In genomic region chr19:36538528-36538927, GRCm38 (mm10) we compare ENCODE assay signal across 8 mouse cellular contexts. TPM values are rescaled to one million over a fixed set of nuclear protein-coding genes. Genes with fewer than 3 reads are reported as not detected.
DNase-seq lines count a peak whose midpoint lies in the region; ATAC-seq and TF ChIP-seq lines count a peak whose summit lies in the region.

No protein-coding gene starts in this region.

- no peak for TF ChIP-seq EP300 in liver, embryonic 14.5 days (IDR thresholded peaks at IDR 0.05; ENCODE audit: low read depth)

- H3K27ac ChIP-seq in spleen, adult 2 months (ENCODE audit: insufficient read depth, low read length) = no peak overlapping the region
- no peak overlapping the region for H3K27ac ChIP-seq in liver, embryonic 14.5 days

- H3K4me1 ChIP-seq in spleen, adult 2 months (ENCODE audit: control insufficient read depth, insufficient read depth, insufficient read length) = no peaks in the 10 kb centered on the region; the same call in 1 of the 2 replicates
- peaks cover 0 to 15% of the 10 kb centered on the region in 2 experiments; a peak in 2 of 4 replicates for H3K4me1 ChIP-seq in liver, embryonic 14.5 days (replicated peaks; ENCODE audit: control insufficient read depth in 2 of 2, insufficient read depth in 2 of 2, low read length in 1 of 2)

- H3K36me3 ChIP-seq in spleen, adult 2 months (ENCODE audit: control insufficient read depth, insufficient read depth, low read length) = no peaks in the 10 kb centered on the region
- H3K36me3 ChIP-seq in liver, embryonic 14.5 days (replicated peaks; ENCODE audit: control insufficient read depth, insufficient read depth, low read depth) = no peaks in the 10 kb centered on the region

- WGBS in spleen, adult 2 months = 4% methylated on average over 4 of the region's 4 CpGs
- 5% methylated on average over 4 of the region's 4 CpGs for whole genome bisulfite sequencing in liver, embryonic 14.5 days (ENCODE audit: insufficient replicate concordance)

- no peaks in the 10 kb centered on the region for H3K9me3 ChIP-seq in liver, embryonic 14.5 days (ENCODE audit: control insufficient read depth, low read length)

- ATAC-seq in liver, embryonic 14.5 days (ENCODE audit: insufficient read depth) = no peak

- peak; percentile 25 for DNase-seq in adrenal gland, adult 2 months
- no peak for DNase-seq in adrenal gland, adult 8-10 months
- peak in 1 of 2 experiments; percentile 9 for DNase-seq in spleen, adult 2 months (ENCODE audit: low read depth in 1 of 2, low spot score in 2 of 2)
- DNase-seq in spleen, postnatal 4 days (ENCODE audit: low spot score in 2 of 2) = no peak
- DNase-seq in embryo, embryonic 11 days = peak; percentile 80
- peak; percentile 9 to 50 for DNase-seq in kidney, adult 8-10 months
- no peak for DNase-seq in liver, embryonic 14.5 days (ENCODE audit: low read depth in 3 of 3, low spot score in 3 of 3)
- peak; percentile 91 for DNase-seq in retina, embryonic 14.5 days (ENCODE audit: low spot score)

- no peak overlapping the region for H3K4me3 ChIP-seq in spleen, adult 2 months (ENCODE audit: extremely low read depth, insufficient read depth, insufficient read length)
- H3K4me3 ChIP-seq in liver, embryonic 14.5 days (ENCODE audit: insufficient read depth in 1 of 2, low read depth in 2 of 2, low read length in 2 of 2) = no peak overlapping the region

- TF ChIP-seq POLR2A in spleen, adult 2 months (IDR thresholded peaks at IDR 0.05; ENCODE audit: low read depth, low read length) = no peak

- no peak overlapping the region for H3K9ac ChIP-seq in liver, embryonic 14.5 days (replicated peaks)

- no peak overlapping the region for H3K4me2 ChIP-seq in liver, embryonic 14.5 days (ENCODE audit: low read depth)

- H3K27me3 ChIP-seq in spleen, adult 2 months (ENCODE audit: control insufficient read depth, insufficient read depth, low read length) = no peaks in the 10 kb centered on the region
- no peaks in the 10 kb centered on the region for H3K27me3 ChIP-seq in liver, embryonic 14.5 days (ENCODE audit: control insufficient read depth, insufficient read depth, low read length)

- peak; percentile 25; the same call in 1 of the 2 replicates for TF ChIP-seq CTCF in spleen, adult 2 months (IDR thresholded peaks at IDR 0.05; ENCODE audit: extremely low read depth, insufficient read depth, insufficient read length, insufficient replicate concordance)
- peak; percentile 75 for TF ChIP-seq CTCF in liver, embryonic 14.5 days (IDR thresholded peaks at IDR 0.05; ENCODE audit: low read depth)

RNA-seq across cellular contexts. Expression of gene Hectd2, which starts 15.9 kb away (rescaled TPM):
- 1 to 10 TPM; 1.6 to 2.6 TPM for total RNA-seq in adrenal gland, adult 2 months (2021)
- polyA plus RNA-seq in adrenal gland, adult 2 months (2012; rRNA removed) = 0.11 and 0.62 TPM in 2 replicates
- 1 to 10 TPM; 1.5 to 4.0 (median 2.8) TPM for total RNA-seq in adrenal gland, adult 8-10 months (2022)
- 0.28 and 0.35 TPM in 2 replicates for polyA plus RNA-seq in spleen, adult 2 months (2012; rRNA removed)
- polyA plus RNA-seq in liver, embryonic 14.5 days (2012; rRNA removed) = 0.29 and 0.36 TPM in 2 replicates
- polyA plus RNA-seq in liver, embryonic 14.5 days (2014; fragmentation: Nextera tagmentation; extraction: Ambion mirVana) = 0.39 and 0.45 TPM in 2 replicates

Comparison
In these comparisons a context has a peak if more than half of its experiments do, and no peak if none do; other contexts are left out.
1. DNase-seq: peak in adrenal gland, adult 2 months (single experiment), embryo, embryonic 11 days (single experiment), kidney, adult 8-10 months (2 of 2) and retina, embryonic 14.5 days (single experiment); none in adrenal gland, adult 8-10 months (single experiment), spleen, postnatal 4 days (0 of 2) and liver, embryonic 14.5 days (0 of 3).